Mouse (Mus musculus) frontal cortex, postnatal 36 days (tissue): ENCODE results near the gene Esx1.

Experiments used
- DNase-seq, 2 experiments: peaks; one replicate each; pipeline ENCODE4 v3.0.0; 2022; ENCODE audit warnings: low spot score in 2 of 2

The Esx1 gene

DNA sequence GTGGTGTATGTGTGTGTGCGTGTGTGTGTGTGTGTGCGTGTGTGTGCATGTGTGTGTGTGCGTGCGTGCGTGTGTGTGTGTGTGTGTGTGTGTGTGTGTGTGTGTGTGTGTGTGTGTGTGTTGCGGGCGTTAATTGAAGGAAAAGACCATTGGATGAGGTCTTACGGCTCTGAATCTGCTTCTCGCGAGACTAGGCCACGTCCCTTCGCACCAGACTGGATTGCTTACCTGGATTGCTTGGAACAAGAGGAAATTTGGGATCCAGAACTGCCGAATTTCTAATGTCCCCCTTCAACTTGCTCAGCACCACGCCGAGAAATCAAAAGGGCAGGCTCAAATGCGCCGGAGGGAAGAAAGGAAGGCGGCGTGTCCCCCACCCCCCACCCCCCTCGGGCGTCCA, at the start of gene Esx1:
TSS of gene Esx1 (minus strand) at position 366 of the 400 bp plus-strand sequence.
- DNase-seq: no peak

- no peak for DNase-seq
Measured at GRCm38 (mm10) chrX:137170021-137170420, 48.1 kb upstream of the Esx1 start.

DNA sequence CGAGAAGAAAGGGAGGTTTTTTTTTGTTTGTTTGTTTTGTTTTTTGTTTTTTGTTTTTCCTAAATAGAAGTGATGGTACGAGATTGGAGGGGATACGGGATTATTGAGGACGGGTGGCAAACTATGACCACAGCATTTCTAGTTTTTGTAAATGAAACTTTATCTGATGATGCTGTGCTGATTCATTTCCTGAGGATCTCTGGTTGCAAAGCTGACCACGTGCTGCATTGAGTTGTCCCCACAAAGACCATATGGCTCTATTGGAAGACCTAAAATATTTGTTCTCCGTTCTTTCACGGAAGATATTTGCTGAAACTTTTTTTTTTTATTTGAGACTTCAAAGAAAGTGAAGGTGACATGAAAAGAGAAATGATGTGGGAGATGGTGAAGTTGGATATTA, 45.8 kb upstream of the Esx1 start:
- DNase-seq: no peak

DNA sequence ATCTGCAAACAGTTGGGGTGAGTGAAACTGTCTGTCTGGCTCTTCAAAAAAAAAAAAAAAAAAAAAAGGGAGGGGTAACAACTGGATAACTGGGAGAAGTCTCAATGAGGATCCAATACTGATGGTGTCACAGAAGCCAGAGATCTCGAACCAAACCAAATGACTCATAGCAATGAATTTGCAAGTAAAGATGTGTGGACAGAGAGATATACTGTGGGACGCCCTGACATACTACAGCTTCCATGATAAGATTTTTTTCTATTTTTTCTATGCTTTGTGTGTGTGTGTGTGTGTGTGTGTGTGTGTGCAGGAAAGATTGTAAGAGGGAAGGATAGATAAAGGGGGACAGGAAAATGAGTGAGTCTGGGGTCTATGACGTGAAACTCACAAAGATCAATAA, 43.7 kb upstream of the Esx1 start:
- no peak for DNase-seq

GRCm38 (mm10) chrX:137162700-137163099, 40.8 kb upstream of the Esx1 start:
- DNase-seq: no peak

DNA sequence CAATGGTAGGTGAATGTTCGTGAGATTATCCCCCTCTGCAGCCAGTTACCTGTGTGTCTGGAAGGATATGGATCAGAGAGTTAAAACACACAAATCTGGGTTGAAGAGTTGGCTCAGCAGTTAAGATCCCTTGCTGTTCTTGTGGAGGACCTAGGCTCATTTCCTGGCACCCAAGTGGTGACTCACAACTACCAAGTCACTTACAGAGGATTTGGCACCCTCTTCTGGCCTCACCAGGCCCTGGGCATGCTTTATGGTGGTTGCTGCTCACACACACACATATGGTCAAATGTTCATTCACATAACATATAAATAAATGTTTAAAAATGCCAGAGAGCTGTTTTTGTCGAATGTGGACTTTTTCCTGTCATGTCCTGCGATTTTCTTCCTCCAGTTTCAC, 39.1 kb upstream of the Esx1 start:
- DNase-seq: no peak

GRCm38 (mm10) chrX:137149050-137149449, 27.2 kb upstream of the Esx1 start:
- no peak for DNase-seq

DNA sequence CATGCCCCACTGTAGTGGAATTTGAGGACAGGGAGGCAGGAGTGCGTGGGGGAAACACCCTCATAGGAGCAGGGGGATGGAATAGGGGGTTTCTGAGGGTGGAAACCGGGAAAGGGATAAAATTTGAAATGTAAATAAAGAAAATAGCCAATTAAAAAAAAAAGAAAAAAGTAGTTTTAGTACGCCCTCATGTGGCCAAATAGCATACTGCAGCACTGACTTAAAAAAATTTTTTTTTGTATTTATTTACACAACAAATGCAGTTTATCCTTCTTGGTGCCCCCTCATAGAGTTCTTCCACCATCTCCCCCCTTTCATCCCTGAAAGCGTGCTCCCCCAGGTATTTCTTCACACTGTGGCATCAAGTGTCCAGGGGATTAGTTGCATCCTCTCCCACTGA, 22.8 kb upstream of the Esx1 start:
- DNase-seq: no peak

- no peak for DNase-seq
Measured at GRCm38 (mm10) chrX:137143726-137144125, 21.8 kb upstream of the Esx1 start.

DNA sequence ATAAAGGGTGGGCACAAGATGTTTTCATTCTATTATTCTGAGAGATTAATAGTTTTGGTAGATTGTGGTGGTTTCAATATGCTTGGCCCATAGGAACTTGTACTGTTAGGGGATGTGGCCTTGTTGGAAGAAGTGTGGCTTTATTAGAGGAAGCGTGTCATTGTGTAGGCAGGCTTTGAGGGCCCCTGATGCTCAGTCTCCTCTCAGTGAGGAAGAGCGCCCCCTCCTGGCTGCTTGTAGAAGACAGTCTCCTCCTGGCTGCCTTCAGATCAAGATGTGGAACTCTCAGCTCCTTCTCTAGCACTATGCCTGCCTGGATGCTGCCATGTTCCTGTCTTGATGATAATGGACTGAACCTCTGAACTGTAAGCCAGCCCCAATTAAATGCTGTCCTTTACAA, 20.7 kb upstream of the Esx1 start:
- DNase-seq: no peak

DNA sequence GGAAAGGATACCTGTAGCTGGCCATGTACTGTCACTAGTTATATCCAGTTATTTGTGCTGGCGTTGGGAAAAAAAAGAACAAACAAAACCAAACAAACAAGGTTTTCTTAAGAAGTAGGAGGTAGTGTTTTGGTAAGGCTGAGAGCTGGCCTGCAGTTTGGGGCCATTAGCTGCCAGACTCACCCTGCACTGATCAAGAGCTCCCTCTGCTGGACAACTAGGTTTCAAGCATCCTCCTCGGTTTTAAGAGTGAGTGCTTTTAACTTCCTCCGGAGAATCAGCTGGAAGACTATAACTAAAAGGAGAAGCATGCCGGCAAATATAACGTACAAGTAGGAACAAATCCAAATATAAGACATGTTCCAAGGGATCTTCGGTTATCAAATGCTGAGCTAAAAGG, 19.8 kb upstream of the Esx1 start:
- DNase-seq: peak; percentile 35 to 58

DNA sequence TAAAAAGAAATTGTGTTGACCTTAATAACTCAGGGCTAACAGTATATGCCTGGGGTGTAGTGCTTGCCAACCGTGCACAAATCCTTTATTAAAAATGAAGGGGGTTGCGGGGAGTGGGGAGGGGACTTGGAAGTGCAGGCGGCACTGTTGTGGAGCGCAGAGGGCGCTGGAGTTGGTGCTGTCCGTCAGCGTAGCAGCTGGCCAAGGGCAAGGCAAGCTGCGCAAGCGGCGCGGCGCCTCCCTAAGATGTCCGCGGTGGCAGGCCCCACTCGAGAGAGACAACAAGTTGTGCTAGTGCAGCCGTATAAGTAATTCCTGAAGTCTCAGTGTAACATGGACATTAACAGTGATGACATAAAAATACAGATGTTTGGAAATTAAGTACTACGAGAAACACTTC, 5.7 kb upstream of the Esx1 start:
- no peak for DNase-seq

GRCm38 (mm10) chrX:137119675-137120423, 2.0 kb downstream of the Esx1 start:
- DNase-seq: no peak

DNA sequence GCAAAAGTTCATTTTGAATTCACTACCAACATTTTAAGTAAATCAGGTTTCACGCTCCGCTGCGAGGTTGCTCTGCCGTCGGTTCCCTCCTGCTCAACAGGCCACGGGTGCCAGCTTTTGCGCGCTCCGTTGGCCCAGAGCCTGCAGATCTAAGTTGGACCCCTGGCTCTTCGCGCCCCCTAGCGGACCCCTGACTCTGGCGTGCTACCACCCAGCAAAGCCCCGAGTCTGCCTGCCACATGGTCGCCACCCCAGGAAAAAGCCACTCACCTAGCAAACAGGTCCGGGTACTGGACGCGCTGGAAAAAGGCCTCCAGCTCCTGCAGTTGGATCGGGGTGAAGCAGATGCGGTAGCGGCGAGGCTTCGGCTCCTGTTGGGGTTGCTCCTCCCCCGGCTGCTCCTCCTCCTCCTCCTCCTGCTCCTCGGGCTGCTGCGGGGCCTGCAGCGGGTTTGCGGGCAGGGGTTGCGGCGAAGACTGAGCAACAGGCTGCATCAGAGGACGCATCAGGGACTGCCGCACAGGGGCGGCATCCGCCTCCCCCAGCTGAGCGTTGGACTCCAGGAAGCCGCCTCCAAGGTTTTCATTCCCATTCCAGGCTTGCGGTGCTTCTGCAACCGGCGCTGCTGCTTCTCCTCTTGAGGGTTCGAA, 3.7 kb downstream of the Esx1 start:
- no peak for DNase-seq

GRCm38 (mm10) chrX:137106498-137106897, 15.4 kb downstream of the Esx1 start:
- DNase-seq: no peak

GRCm38 (mm10) chrX:137104531-137104930, 17.4 kb downstream of the Esx1 start:
- DNase-seq: no peak
